Mouse (Mus musculus): ENCODE results near the gene Scd3. TPM values are rescaled to one million over a fixed set of nuclear protein-coding genes. Genes with fewer than 3 reads are reported as not detected.
"Not testable (repeated sequence)": the region's sequence is repeated elsewhere in the genome, so short reads cannot be mapped to it uniquely, and the experiment has no call there.

Scd3 gene
- polyA plus RNA-seq, 1 experiment from 2014 or later, result 0.54 TPM

DNA sequence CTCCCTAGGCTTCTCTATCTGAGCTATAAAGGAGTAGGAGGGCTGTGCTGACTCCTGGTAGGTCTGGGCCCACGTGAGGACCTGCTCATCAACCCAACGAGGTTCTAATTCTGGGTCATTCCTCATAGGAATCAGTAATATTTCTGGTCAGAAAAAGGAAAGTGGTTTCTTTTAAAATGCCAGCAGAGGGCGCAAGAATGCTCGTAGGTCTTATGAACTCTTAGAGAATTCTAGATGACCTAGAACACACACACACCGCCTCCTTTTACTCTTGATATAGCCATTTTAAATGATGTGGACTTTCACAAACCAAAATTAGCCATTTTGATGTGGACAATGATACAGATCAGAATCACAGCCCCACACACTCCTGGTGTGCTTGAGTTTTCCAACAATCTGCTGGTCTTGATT lies 42.7 kb downstream of the Scd3 start:
- H3K4me1 ChIP-seq (replicated peaks), result peaks cover 31% of the 10 kb centered on the region
- H3K4me3 ChIP-seq (replicated peaks), result peak overlapping the region; percentile 14; the same call in 1 of the 2 replicates
- no peak overlapping the region for H3K9ac ChIP-seq
- H3K4me2 ChIP-seq (replicated peaks), result peak overlapping the region; percentile 80; the same call in 1 of the 2 replicates
- no peaks in the 10 kb centered on the region for H3K27me3 ChIP-seq (replicated peaks)
- H3K27ac ChIP-seq, result no peak overlapping the region
- 5% methylated on average over 5 of the region's 5 CpGs for WGBS
- no peaks in the 10 kb centered on the region for H3K36me3 ChIP-seq
- no peak for ATAC-seq
- H3K9me3 ChIP-seq, result no peaks in the 10 kb centered on the region

DNA sequence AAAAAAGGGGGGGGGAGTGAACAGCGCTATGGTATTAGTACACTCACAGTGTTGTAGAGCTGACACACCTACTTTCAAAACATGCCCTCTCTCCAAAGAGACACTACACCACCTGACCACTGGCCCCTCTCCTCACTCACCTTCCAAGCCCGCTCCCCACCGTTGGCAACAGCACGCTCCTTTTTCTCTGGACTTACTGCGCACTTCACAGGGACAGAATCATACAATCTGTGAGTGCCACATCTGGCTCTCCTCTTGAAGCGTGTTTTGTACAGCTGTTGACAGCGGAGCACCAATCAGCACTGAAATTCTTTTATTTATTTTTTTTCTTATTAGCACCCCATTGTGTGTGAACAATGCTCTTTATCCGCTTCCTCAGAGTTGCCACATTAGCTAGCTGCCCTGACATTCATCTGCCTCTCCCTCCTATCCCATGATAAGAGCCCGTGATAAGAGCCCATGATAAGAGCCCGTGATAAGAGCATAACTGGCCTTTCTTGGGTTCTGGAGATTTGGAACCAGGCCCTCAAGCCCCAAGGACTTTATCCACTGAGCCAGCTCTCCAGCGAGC lies 43.4 kb downstream of the Scd3 start:
- peak overlapping the region; percentile 80 for H3K4me2 ChIP-seq (replicated peaks)
- ATAC-seq, result no peak
- no peaks in the 10 kb centered on the region for H3K27me3 ChIP-seq (replicated peaks)
- peaks cover 31% of the 10 kb centered on the region for H3K4me1 ChIP-seq (replicated peaks)
- 47% methylated on average over 11 of the region's 11 CpGs for WGBS
- no peaks in the 10 kb centered on the region for H3K9me3 ChIP-seq
- 0 out of 2 replicates have a peak overlapping the region, but pooled peaks have one; percentile 94 for H3K27ac ChIP-seq
- H3K36me3 ChIP-seq, result no peaks in the 10 kb centered on the region
- H3K9ac ChIP-seq, result 0 out of 2 replicates have a peak overlapping the region, but pooled peaks have one; percentile 8
- peak overlapping the region; percentile 14 for H3K4me3 ChIP-seq (replicated peaks)

DNA sequence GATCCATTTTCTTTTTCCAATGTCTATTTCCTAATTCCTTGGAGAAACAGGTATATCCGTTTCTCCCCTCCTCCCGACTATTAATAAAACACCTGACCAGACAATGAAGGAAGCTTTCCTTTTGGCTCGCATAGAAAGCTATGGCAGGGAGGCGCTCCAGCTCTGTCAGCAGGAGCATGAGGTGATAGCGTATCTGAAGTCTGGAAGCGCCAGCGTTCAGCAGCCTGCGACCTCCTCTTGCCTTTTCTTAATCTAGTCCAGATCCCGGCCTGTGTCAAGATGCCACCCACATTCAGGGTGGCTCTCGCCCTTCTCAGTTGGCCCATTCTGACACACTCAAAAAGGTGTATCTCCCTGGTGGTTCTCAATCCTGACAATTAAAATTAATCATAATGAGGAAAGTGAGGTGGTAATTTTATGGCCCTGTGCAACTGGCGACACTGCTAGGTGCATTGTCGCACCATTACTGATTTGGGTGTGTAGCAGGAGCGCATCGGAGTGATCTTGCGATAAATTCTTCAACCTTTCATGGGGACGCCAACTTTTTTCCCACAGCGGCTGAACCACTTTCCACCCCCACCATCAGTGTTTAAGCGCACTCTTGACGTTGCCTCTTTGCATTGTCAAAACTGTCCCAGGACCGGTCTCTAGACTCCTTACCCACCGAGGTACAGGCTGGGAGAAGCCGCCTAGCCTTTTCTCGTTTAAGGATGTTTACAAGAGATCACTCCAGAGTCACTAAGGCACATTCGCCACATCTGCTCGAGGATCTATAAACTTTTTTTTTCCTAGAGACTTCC lies 44.4 kb downstream of the Scd3 start:
- peak overlapping the region; percentile 80 for H3K4me2 ChIP-seq (replicated peaks)
- H3K36me3 ChIP-seq, result no peaks in the 10 kb centered on the region
- peak overlapping the region; percentile 94 for H3K27ac ChIP-seq
- 3% methylated on average over 25 of the region's 25 CpGs for WGBS
- peak overlapping the region; percentile 59 for H3K9ac ChIP-seq
- peak overlapping the region; percentile 40 for H3K4me3 ChIP-seq (replicated peaks)
- H3K4me1 ChIP-seq (replicated peaks), result peaks cover 31% of the 10 kb centered on the region
- ATAC-seq, result peak; percentile 44
- no peaks in the 10 kb centered on the region for H3K9me3 ChIP-seq
- H3K27me3 ChIP-seq (replicated peaks), result no peaks in the 10 kb centered on the region

DNA sequence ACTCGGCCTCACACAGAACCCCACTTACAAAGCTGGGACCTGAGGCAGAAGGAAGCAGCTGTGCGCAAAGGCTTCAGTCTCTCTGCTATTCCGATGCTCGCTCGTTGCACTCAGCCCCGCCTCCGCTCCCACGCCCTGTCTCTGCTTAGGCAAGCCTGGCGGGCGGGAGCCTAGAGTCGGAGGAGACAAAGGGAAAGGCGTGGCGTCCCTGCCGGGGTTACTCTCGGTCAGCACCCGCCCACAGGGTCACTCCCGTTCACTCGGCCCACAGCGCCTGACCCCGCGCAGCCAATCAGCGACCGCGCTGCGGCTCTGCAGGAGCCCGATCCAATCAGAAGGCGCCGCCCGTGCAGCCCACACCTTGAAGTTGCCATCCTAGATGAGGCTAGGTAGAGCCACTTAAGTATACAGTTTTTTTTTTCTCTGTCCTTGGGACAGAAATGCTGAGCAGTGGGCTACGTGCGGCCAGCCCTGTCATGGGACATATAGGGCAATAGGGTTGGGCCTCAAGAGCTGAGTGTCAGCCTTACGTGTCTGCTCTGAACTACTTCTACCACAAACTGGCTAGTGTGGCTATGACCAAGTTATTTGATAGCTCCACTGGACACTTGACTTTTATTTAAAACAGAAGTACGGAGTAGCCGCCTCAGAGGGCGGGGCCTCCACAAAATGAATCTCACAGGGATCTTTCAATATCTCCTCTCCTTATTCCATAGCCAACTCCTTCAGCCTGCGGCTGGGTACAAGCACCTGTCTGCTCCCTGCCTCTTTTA lies 45.2 kb downstream of the Scd3 start:
- Histone ChIP-seq H3K4me2 (replicated peaks) (peak overlapping the region; percentile 80), H3K4me3 (replicated peaks) (peak overlapping the region; percentile 40), H3K36me3 (no peaks in the 10 kb centered on the region), H3K9me3 (no peaks in the 10 kb centered on the region), H3K9ac (peak overlapping the region; percentile 59), H3K27ac (peak overlapping the region; percentile 94), H3K27me3 (replicated peaks) (no peaks in the 10 kb centered on the region), H3K4me1 (replicated peaks) (peaks cover 31% of the 10 kb centered on the region)
- 2% methylated on average over 36 of the region's 36 CpGs for WGBS
- ATAC-seq, result peak; percentile 97

DNA sequence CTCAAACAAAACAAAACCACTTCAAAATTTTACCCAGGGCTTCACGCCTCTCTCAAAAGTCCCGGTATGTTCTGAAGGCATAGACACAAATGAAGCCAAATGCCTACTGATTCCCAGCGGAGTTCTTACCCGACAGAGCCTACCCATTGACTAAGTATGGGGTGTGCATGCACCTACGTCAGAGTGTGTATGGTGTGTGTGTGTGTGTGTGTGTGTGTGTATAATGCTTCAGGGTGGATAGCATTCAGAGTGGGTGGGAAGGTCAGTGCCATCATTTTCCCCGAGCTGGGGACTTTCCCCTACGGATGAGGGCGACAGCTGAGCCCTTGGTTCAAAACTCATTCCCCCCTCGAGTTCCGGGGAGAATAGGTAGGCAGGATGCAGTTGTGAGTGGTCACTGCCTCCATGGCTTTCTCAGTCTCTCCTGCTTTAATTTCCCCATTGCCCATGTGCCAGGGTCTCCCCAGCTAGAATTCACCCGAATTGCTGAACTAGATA lies 45.8 kb downstream of the Scd3 start:
- Histone ChIP-seq H3K36me3 (no peaks in the 10 kb centered on the region), H3K9me3 (no peaks in the 10 kb centered on the region), H3K4me1 (replicated peaks) (peaks cover 31% of the 10 kb centered on the region), H3K4me2 (replicated peaks) (peak overlapping the region; percentile 80), H3K27me3 (replicated peaks) (no peaks in the 10 kb centered on the region), H3K4me3 (replicated peaks) (0 out of 2 replicates have a peak overlapping the region, but pooled peaks have one; percentile 40), H3K27ac (peak overlapping the region; percentile 92), H3K9ac (no peak overlapping the region)
- ATAC-seq, result no peak
- WGBS, result 58% methylated on average over 11 of the region's 11 CpGs

DNA sequence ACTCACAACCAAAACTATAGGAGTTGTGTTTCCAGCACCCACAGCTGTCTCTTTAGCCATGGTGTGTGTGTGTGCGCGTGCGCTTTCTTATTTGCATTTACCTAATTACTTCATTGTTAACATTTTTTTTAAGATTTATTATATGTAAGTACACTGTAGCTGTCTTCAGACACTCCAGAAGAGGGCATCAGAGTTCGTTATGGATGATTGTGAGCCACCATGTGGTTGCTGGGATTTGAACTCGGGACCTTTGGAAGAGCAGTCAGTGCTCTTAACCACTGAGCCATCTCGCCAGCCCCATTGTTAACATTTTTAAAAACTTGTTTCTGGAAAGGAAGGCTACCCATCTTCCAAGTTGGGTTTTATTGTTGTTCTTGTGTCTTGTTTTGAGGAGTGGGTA lies 48.1 kb downstream of the Scd3 start:
- H3K4me1 ChIP-seq (replicated peaks), result peaks cover 28% of the 10 kb centered on the region
- H3K36me3 ChIP-seq; H3K4me3 ChIP-seq (replicated peaks); H3K27ac ChIP-seq; H3K4me2 ChIP-seq (replicated peaks); H3K27me3 ChIP-seq (replicated peaks); ATAC-seq; H3K9me3 ChIP-seq; H3K9ac ChIP-seq: not testable (repeated sequence)
- WGBS, result 87% methylated on average over 6 of the region's 6 CpGs

DNA sequence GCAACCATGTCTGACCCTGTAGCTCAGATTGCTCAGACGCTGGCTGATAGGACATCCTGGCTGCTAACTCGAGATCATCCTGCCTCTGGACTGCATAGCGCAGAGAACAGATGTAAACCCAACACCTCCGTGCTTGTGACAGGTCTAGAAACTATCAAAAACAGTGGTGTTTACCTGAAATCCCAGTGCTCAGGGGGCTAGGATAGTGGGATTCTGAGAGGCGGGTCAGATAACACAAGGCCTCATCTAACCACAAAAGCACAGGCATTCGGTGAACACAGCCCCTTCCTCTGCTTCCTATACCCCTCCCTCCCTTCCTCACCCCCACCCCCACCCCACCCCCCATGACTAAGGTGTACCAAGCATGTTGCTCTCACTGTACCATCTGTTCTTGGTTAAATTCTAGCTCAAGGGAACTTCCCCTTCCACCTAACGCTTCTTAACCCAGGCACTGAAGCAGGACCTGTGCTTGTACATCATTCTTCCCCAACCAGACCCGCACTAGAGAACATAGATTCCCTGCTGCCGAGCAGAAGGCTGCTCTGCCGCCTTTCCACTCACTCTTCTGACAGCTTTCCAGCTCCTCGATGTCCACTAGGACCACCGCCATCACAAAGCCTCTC lies 49.0 kb downstream of the Scd3 start:
- no peaks in the 10 kb centered on the region for H3K36me3 ChIP-seq
- H3K4me2 ChIP-seq (replicated peaks), result no peak overlapping the region
- no peaks in the 10 kb centered on the region for H3K27me3 ChIP-seq (replicated peaks)
- no peak overlapping the region for H3K9ac ChIP-seq
- H3K9me3 ChIP-seq, result no peaks in the 10 kb centered on the region
- H3K4me1 ChIP-seq (replicated peaks), result peaks cover 19% of the 10 kb centered on the region
- no peak overlapping the region for H3K4me3 ChIP-seq (replicated peaks)
- 69% methylated on average over 12 of the region's 12 CpGs for WGBS
- ATAC-seq, result no peak
- H3K27ac ChIP-seq, result no peak overlapping the region

DNA sequence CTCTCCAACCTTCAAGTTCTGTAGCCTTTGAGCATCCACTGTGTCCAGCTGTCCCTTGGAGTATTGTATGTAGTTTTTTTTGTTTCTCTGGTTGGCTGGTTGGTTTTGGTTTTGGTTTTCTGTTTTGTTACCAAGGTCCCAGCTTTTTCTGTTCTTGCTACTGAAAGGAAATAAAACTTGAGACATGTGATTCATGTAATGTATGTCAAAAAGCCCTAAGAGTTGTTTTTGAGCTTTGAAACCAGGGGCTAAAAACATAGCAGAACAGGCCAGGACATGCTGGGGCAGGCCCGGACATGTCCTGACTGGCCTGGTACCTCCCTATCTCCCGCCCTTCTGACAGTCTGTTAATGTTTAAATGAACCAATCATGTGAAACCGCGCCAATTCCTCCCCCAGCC lies 51.0 kb downstream of the Scd3 start:
- H3K27ac ChIP-seq; H3K27me3 ChIP-seq (replicated peaks); H3K9ac ChIP-seq; ATAC-seq; H3K9me3 ChIP-seq; H3K36me3 ChIP-seq; H3K4me1 ChIP-seq (replicated peaks); H3K4me2 ChIP-seq (replicated peaks); H3K4me3 ChIP-seq (replicated peaks): not testable (repeated sequence)
- WGBS, result 79% methylated on average over 4 of the region's 4 CpGs

DNA sequence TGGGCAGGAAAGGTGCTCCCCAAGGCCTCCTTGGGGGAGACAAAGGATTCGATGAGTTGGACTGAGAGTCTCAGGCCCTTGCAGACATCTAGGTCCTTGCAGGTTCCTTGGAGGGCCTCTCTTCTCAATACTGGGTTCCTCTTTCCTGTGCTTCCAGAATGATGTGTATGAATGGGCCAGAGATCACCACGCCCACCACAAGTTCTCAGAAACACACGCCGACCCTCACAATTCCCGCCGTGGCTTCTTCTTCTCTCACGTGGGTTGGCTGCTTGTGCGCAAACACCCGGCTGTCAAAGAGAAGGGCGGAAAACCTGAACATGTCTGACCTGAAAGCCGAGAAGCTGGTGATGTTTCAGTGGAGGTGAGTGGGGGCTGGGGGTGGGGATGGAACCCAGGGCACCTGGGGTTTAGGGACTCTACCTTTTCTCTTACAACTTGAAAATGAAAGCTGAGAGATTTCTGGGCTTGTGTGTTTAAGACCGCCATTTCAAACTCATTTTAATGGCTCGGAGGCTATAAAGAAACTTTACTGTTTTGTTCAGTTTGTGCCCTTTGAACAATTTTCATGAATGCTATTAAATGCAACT lies 54.4 kb downstream of the Scd3 start:
- WGBS, result 86% methylated on average over 13 of the region's 13 CpGs
- H3K4me2 ChIP-seq (replicated peaks), result no peak overlapping the region
- H3K9me3 ChIP-seq, result no peaks in the 10 kb centered on the region
- no peaks in the 10 kb centered on the region for H3K36me3 ChIP-seq
- no peaks in the 10 kb centered on the region for H3K4me1 ChIP-seq (replicated peaks)
- no peak overlapping the region for H3K27ac ChIP-seq
- H3K27me3 ChIP-seq (replicated peaks), result no peaks in the 10 kb centered on the region
- ATAC-seq, result no peak
- no peak overlapping the region for H3K9ac ChIP-seq
- H3K4me3 ChIP-seq (replicated peaks), result no peak overlapping the region

DNA sequence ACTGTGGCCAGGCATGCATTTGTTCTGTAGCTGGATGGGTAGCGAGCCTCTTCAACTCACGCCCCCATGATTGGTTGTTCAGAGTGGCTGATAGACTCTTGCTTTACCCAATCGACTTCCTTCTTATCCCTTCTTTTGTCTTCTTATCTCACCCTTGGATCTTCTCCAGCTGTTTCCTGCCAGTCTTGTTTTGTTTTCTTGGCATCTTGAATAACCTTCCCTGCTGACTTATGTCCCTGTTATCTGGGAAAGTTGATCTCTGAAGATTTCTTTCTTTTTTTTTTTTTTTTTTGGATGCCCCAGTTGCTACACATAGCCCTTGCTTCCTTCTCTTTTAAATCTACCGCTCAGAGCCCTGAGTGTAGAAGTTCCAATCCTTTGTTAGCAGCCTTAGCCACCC lies 56.4 kb downstream of the Scd3 start:
- no peaks in the 10 kb centered on the region for H3K4me1 ChIP-seq (replicated peaks)
- H3K9me3 ChIP-seq, result no peaks in the 10 kb centered on the region
- ATAC-seq, result no peak
- 77% methylated on average over 4 of the region's 4 CpGs for WGBS
- H3K36me3 ChIP-seq, result no peaks in the 10 kb centered on the region
- H3K27me3 ChIP-seq (replicated peaks), result no peaks in the 10 kb centered on the region
- no peak overlapping the region for H3K9ac ChIP-seq
- no peak overlapping the region for H3K4me3 ChIP-seq (replicated peaks)
- no peak overlapping the region for H3K27ac ChIP-seq
- no peak overlapping the region for H3K4me2 ChIP-seq (replicated peaks)

DNA sequence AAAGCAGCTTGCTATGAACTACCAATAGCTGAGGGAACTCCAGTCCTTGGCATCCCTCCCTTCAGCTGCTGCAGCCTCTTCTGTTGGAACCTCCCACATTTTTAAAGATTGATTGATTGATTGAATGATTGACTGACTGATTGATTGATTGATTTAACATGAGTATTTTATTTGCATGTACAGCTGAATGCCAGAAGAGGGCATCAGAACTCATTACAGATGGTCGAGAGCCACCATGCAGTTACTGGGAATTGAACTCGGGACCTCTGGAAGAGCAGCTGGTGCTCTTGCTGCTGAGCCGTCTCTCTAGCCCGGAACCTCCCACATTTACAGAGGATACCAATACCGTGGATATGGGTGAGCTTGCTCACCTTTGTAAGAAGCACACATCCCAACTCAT lies 57.4 kb downstream of the Scd3 start:
- no peaks in the 10 kb centered on the region for H3K4me1 ChIP-seq (replicated peaks)
- no peak overlapping the region for H3K4me3 ChIP-seq (replicated peaks)
- H3K4me2 ChIP-seq (replicated peaks), result no peak overlapping the region
- H3K36me3 ChIP-seq, result no peaks in the 10 kb centered on the region
- ATAC-seq, result no peak
- H3K27me3 ChIP-seq (replicated peaks), result no peaks in the 10 kb centered on the region
- H3K9me3 ChIP-seq, result no peaks in the 10 kb centered on the region
- 77% methylated on average over 5 of the region's 5 CpGs for WGBS
- H3K27ac ChIP-seq, result no peak overlapping the region
- no peak overlapping the region for H3K9ac ChIP-seq

All from intestine, embryonic 15.5 days (tissue).